Mouse (Mus musculus) cerebellum, adult 2 months (tissue): ENCODE data around the gene Rassf3. TPM values are rescaled to one million over a fixed set of nuclear protein-coding genes. Genes with fewer than 3 reads are reported as not detected.

Source experiments
- DNase-seq, 2 experiments: peaks; one replicate each; pipeline ENCODE4 v3.0.0; 2021
- H3K27ac ChIP-seq: fragments of 200-500 bp; 2 replicates; pipeline ENCODE4 v1.5.1; 2012; ENCODE audit warnings: low read length, control low read depth, inconsistent platforms; ENCODE audit not compliant: insufficient read depth
- H3K27me3 ChIP-seq: fragments of 200-500 bp; 2 replicates; pipeline ENCODE4 v1.6.1; 2012; ENCODE audit warnings: inconsistent platforms, mild to moderate bottlenecking, low read length, moderate library complexity; ENCODE audit not compliant: control insufficient read depth, insufficient read depth
- H3K4me1 ChIP-seq: fragments of 200-500 bp; 2 replicates; pipeline ENCODE4 v1.6.1; 2011; ENCODE audit warnings: low read length; ENCODE audit not compliant: control insufficient read depth, insufficient read depth
- H3K4me3 ChIP-seq: fragments of 200-500 bp; replicated peaks from 2 replicates; pipeline ENCODE3; 2011; ENCODE audit warnings: mild to moderate bottlenecking, low read depth, low read length, control low read depth; ENCODE audit not compliant: insufficient read depth
- CTCF ChIP-seq: fragments of 200-500 bp; IDR thresholded peaks from 2 replicates; pipeline ENCODE4 v1.5.1; 2011; ENCODE audit warnings: low read depth, mild to moderate bottlenecking, control low read depth, low read length, moderate library complexity, borderline replicate concordance; ENCODE audit not compliant: insufficient read depth
- POLR2A ChIP-seq: fragments of 200-500 bp; IDR thresholded peaks from 2 replicates; pipeline ENCODE4 v1.6.1; 2011; ENCODE audit warnings: low read length, control low read depth, borderline replicate concordance; ENCODE audit not compliant: insufficient read depth
- WGBS: fragments of 180-500 bp; shearing (Covaris S2); methylation state at CpG from one replicate; pipeline ENCODE4 v1.1.7; 2018; 5-methylcytosine and 5-hydroxymethylcytosine counted together
- polyA plus RNA-seq: library from polyadenylated mRNA; depleted of rRNA; stranded (reverse); fragments of >200 nt; gene quantifications from 2 replicates; pipeline ENCODE4 v1.2.3, GENCODE M21; 2012; rRNA removed

Gene Rassf3
- polyA plus RNA-seq, result 16.5 and 17.8 TPM in 2 replicates

GRCm38 (mm10) chr10:121476190-121476967 is at the start of gene Rassf3:
Gene Rassf3, minus strand, starts transcription at chr10:121476347.
- no peak for TF ChIP-seq CTCF
- no peak for TF ChIP-seq POLR2A
- WGBS, result 3% methylated on average over 57 of the region's 62 CpGs
- Histone ChIP-seq H3K27me3 (peaks cover 1% of the 10 kb centered on the region; the same call in 1 of the 2 replicates), H3K27ac (peak within 1 kb of the TSS; percentile 50; the same call in 1 of the 2 replicates), H3K4me1 (no peaks in the 10 kb centered on the region), H3K4me3 (peak within 1 kb of the TSS; percentile 70)
- peak; percentile 72 to 74 for DNase-seq

- peak in 1 of 2 experiments; percentile 41 for DNase-seq
- no peak overlapping the region for H3K4me3 ChIP-seq
These were observed 44.9 kb upstream of the Rassf3 start for GRCm38 (mm10) chr10:121520923-121521585.

GRCm38 (mm10) chr10:121519710-121520109 is 43.6 kb upstream of the Rassf3 start:
- DNase-seq, result no peak
- TF ChIP-seq CTCF, result no peak
- no peak for TF ChIP-seq POLR2A
- 82% methylated on average over 2 of the region's 2 CpGs for WGBS
- no peaks in the 10 kb centered on the region for H3K4me1 ChIP-seq
- no peak overlapping the region for H3K27ac ChIP-seq
- H3K27me3 ChIP-seq, result no peaks in the 10 kb centered on the region
- H3K4me3 ChIP-seq, result no peak overlapping the region

More at GRCm38 (mm10) chr10:121520923-121521585, 44.9 kb upstream of the Rassf3 start:
- 33% methylated on average over 12 of the region's 12 CpGs for whole genome bisulfite sequencing
- TF ChIP-seq CTCF (no peak), POLR2A (no peak)
- Histone ChIP-seq H3K27ac (no peak overlapping the region), H3K27me3 (no peaks in the 10 kb centered on the region), H3K4me1 (no peaks in the 10 kb centered on the region)

GRCm38 (mm10) chr10:121516008-121516600 is 40.0 kb upstream of the Rassf3 start:
- Histone ChIP-seq H3K27ac (no peak overlapping the region), H3K27me3 (no peaks in the 10 kb centered on the region), H3K4me1 (no peaks in the 10 kb centered on the region), H3K4me3 (no peak overlapping the region)
- WGBS, result 30% methylated on average over 18 of the region's 18 CpGs
- peak; percentile 75 to 88 for DNase-seq
- TF ChIP-seq CTCF (peak; percentile 92), POLR2A (no peak)

GRCm38 (mm10) chr10:121509751-121510643 is 33.9 kb upstream of the Rassf3 start:
- no peak for TF ChIP-seq CTCF
- no peak for TF ChIP-seq POLR2A
- 44% methylated on average over 24 of the region's 24 CpGs for WGBS
- peak in 1 of 2 experiments; percentile 12 for DNase-seq
- H3K27ac ChIP-seq, result no peak overlapping the region
- no peaks in the 10 kb centered on the region for H3K4me1 ChIP-seq
- no peak overlapping the region for H3K4me3 ChIP-seq
- H3K27me3 ChIP-seq, result no peaks in the 10 kb centered on the region

- no peak for DNase-seq
- Histone ChIP-seq H3K4me3 (no peak overlapping the region), H3K27me3 (no peaks in the 10 kb centered on the region), H3K4me1 (no peaks in the 10 kb centered on the region), H3K27ac (no peak overlapping the region)
- 86% methylated on average over 16 of the region's 16 CpGs for WGBS
- TF ChIP-seq CTCF, result no peak
- TF ChIP-seq POLR2A, result no peak
These were observed 31.8 kb upstream of the Rassf3 start for GRCm38 (mm10) chr10:121507755-121508544.

DNA sequence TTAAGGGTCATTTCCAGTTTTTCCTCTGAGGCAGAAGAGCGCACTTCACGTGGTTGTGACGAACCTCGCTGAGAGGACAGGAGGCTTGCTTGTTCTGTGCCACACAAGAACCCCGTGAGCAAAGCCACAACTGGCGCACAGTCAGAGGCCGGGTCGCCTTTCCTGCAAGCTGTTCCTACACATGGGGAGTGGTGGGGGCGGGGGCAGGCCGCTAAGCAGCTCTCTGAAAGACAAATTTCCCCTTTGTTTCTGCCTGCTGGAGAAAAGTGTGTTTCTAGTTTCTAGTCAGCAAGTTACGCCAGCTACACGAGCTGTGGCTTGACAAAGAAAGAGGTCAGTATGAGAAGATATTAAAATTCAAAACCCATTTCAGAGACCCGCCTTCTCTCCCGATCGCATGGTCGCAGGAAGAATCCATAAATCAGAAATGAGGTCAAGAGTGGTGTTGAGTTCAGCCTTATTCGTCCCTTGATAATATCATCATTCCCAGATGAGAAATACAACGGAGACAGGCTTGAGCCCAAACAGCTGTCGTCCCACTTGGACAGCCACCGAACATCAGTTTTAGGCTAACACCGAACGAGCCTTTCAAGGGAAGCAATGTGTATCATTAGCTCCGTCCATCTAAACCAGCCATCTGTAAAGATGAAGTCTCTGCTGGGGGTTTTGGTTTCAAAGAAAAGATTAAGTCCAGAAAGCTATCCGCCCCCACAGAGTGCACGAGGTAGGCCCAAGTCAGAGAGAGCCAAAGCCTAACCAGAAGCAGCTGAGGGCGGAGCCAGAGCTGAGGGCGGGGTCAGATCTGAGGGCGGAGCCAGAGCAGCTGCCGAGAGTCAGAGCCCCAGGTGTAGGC is 30.8 kb upstream of the Rassf3 start:
- WGBS, result 60% methylated on average over 29 of the region's 29 CpGs
- H3K4me1 ChIP-seq, result no peaks in the 10 kb centered on the region
- no peak overlapping the region for H3K27ac ChIP-seq
- TF ChIP-seq CTCF (no peak), POLR2A (no peak)
- no peaks in the 10 kb centered on the region for H3K27me3 ChIP-seq
- H3K4me3 ChIP-seq, result no peak overlapping the region
- DNase-seq, result peak in 1 of 2 experiments; percentile 21
